Mouse (Mus musculus): ENCODE data around the gene Casp7.

Casp7 gene

DNA sequence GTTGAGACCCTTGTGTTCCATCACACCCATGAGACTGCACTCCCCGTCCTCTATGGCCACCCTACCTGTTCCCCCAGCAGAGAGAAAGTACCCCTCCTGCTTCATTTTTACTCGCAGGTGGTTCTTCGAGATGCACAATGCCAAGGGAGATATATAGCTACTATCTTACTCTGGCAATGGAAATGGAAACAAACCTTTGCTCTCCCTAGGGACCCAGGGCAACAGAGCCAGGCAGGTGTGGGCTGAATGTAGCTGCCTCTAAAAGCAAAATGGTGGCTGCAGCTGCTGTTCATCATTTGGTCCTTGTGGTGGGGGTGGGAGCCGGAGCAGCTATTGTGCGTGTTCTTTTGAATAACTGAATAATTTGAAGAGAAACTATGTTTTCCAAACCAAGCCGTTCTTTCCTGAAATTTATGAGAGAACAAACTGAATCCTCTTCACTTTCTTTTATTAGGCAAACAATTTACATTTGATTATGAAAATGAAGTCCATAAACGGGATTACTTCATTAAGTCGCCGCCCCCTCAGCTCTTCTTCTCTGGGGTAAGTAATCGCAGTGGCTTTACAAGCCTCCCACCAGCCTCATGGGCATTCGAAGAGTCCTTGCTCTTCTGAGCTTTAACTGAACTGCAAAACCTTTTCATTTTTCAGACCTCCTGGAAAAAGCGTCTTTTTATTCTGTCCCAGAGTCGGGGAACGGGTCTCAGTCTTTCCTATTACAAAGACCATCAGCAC lies 73.5 kb downstream of the Casp7 start:
- no peak for DNase-seq (ENCODE audit: low spot score)

DNA sequence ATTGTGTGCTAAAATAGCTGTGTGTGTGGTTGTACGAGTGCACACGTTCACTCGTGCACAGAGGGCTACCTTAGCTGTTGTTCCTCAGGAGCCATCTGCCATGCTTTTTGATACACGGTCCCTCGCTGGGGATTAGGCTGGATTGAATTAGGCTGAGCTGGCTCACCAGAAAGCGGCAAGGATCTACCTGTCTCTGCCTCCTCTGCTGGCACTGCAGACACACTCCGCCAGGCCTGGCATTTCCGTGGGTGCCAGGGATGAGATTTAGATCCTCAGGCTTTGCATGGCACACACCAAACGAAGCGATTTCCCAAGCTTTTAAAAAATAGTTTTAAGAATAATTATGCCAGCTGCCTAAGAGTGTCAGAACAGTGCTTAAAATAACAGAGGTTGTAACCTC lies 75.0 kb downstream of the Casp7 start:
- no peak for DNase-seq (ENCODE audit: low spot score)

DNA sequence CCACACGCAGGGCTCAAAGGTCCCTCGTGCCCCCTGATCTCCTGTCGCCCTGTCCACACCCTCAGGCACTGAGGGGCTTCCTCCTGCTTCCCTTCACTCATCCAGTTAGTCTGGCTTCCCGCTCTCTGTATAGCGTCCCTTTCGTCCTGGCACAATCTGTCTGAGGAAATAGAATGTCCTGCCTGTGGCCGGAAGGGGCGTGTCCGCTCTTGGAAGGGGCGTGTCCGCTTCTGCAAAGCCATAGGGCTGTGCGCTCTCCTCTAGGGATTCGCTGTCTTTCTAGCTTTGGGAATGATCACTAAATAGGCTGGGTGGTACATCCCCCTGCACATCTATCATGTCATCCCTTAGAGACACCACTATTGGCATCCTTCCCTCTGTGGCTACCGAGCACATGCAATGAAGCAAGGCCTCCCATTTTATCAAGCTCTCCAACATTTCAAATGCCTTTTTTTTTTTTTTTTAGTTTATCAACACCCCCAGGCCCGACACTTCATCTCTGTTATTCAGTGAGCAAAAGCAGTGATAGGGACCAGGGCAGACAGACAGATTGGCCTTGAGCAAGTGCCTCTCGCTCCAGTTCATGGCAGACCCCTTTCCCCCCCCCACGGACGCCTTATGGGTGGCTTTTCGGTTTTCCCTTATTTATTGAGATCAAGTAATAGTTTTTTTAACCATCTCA lies 78.1 kb downstream of the Casp7 start:
- DNase-seq (ENCODE audit: low spot score), result peak; percentile 10

DNA sequence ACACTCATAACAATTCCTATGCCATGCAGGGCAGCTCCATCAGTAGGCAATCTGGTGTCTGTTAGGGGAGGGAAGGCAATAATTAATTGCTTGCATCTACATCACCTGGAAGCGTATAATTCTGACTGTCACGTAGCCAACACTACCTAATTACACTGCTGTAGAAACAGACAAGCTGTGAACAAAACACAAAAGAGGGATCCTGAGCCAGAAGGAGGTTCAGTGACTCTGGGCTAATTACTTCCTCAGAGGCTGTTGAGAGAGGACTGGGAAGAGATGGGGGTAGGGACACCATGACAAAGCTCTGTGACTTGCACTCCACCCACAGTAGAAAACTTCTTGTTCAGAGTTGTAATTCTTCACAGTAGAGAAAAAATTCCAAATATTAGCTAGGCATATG lies 79.6 kb downstream of the Casp7 start:
- DNase-seq (ENCODE audit: low spot score), result no peak

DNA sequence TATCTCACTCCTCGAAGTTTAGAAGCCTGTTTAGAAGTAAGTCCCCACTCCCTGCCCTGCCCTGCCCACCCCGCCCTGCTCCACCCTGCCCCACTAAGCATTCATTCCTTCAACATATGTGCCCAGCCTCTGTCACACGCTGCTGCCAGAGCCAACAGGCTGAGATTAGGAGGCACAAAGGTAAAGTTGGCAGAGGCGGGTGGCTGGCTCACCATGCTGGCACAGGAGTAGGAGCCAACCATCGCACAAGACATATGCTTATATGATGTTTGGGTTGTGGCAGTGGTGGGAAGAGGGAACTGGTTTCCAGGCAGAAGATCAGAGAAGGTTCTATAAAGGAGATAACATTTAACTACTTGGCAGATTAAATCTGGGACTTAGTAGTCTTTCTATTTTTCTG lies 80.3 kb downstream of the Casp7 start:
- no peak for DNase-seq (ENCODE audit: low spot score)

DNA sequence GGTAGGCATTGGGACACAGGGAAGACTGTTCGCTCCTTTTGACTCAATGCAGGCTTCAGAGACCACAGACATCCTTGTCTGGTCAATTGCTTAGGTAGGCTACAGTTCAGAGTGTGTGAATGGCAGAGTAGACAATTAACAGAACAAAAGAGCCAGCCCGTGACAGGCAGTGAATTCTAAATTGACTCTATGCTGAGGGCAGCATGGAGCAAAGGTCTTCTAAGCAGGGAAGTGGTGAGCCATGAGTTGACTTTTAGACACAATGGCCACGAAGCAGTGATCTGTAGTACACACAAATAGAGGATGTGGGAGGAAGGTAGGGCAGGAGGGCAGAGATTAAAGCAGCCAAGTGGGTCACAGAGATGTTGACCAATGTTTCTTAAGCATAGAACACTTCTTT lies 80.9 kb downstream of the Casp7 start:
- no peak for DNase-seq (ENCODE audit: low spot score)

DNA sequence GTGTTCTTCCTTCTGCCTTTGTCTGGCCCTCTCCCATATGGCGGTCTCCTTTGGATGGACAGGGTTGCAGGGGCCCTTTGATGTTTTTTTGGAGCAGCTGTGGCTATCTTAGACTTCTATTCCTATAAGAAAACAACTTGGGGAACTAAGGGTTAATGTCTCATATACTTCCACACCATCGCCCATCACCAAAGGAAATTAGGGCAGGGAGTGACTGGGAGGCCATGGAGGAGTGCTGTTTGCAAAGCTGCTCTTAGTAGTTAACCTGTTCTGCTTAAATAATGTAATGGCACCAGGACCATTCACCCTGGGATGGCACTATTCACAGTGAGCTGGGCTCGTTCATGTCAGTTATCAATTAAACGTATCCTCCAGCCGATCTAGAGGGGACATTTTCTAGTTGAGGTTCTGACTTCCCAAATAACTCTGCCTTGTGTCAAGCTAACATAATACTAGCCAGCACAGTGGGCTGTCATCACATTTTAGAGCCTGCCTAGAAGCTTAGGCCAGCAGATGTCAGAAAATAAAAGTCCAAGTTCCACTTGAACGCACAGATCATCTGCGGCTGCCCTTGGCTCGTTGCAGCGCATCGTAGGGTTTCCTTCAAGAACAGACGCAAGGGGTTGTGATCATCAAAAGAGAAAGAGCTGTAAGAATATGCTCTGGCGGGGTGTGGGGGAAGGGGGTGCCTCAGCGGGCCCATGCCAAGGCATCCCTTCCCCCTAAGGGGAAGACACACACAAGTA lies 87.9 kb downstream of the Casp7 start:
- no peak for DNase-seq (ENCODE audit: low spot score)

DNA sequence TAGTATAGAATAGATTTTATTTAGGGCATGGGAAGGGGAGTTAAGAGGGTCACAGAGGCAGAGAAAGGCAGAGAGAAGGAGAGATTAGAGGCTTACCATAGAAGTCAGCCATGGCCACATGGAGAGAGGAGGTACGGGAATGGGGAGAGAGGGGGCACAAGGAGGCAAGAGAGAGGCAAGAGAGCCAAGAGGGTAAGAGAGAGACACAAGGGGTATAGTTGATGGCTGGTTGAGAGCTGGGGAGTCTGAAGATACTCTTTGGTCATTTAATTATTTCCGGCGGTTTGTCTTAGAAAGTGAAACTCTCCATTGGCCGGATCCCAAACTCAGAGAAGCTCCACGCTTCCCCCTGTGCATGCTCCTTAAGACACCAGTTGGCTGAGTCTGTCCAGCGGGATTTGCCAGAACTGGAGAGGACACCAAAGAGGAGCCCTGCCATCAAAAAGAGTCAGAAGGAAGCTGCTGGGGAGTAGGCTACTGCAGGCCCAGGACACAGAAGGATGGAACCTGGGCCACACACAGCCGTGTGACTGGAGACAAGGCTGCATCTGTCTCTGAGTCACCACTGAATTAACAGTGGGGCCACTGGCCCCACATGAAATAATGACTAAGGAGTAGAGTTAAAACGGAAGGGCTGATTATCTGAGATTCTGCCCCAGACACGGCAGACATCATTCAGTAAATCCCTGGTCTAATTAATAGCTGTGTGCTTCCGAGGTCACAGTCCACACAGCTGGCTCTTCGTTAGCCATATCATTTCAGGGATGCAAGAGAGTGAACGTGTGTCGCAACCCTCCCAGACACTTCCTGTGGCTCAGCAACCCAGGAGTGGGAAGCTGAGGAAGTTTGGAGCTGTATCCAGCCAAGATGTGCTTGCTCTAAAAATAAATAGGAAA lies 88.7 kb downstream of the Casp7 start:
- DNase-seq (ENCODE audit: low spot score), result no peak

DNA sequence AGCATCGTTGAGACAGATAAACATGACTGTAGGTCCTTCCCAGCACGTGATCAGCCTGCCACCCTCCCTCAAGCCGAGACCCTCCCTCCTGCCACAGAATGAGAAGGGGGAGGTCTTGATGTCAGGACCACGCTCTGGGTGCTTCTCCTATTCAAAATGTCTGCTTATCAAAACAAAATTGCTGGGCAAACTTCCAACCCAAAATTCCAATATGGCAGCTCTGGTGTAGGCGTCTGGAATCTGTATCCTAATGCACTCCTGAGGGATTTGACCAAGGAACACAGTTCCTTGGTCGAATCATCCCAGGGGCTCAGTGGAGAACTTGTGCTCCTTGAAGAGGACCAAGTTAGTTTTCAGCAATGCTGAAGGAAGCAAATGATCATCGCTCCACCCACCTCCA lies 90.0 kb downstream of the Casp7 start:
- no peak for DNase-seq (ENCODE audit: low spot score)

DNA sequence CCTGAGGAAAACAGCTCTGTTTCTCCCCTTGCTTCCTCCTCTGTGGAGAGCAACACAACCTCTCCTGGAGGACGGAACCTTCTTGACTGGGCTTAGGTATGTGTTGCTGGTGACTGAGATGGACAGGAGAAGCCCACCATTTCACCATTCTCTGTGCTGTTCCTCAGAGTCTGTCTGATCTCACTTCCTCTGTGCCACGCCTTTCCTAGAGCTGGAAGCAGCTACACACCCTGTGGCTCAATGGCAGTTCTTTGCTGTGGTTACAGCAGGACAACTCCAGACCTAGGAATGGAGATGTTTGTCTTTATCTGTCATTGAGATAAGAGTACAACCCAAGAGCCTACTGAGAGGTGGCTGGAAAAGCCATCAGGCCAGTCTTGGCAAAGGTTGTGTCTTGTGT lies 90.4 kb downstream of the Casp7 start:
- DNase-seq (ENCODE audit: low spot score), result no peak

DNA sequence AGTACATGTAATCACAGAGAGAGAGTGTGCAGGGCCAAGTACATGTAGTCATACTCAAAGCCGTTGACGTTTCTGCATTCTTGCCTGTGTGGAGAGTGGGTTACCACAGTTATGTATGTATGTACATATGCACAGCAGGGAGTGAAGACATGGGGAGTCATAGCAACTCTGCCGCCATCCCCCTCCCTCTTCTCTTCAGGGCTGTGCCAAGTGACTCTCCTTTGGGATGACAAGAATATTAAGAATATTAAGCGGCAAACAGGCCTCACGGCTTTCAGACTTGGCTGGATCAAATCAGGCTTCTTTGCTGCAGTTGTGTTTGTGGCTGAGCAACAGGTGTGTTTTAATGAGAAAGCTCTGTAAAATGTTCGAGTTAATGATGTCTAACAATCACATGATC lies 92.7 kb downstream of the Casp7 start:
- no peak for DNase-seq (ENCODE audit: low spot score)
